Mouse (Mus musculus): ENCODE measurements at regions not wholly inside any gene's neighbourhood (a gene's known extent, or its start where the extent isn't known, plus 50 kb on each side); places are given as distances from the start of the nearest gene placed in this dataset.

- TF ChIP-seq POLR2A (IDR thresholded peaks at IDR 0.05; ENCODE audit: borderline replicate concordance, low read depth, low read length) (no peak), CTCF (IDR thresholded peaks at IDR 0.05; ENCODE audit: low read depth, low read length) (no peak)
- H3K4me1 ChIP-seq (ENCODE audit: control insufficient read depth, insufficient read depth, low read length) = no peaks in the 10 kb centered on the region
- no peak overlapping the region for H3K4me3 ChIP-seq (ENCODE audit: insufficient read depth, low read length)
- H3K27ac ChIP-seq (ENCODE audit: insufficient read depth, low read depth, low read length) = no peak overlapping the region
Observed at GRCm38 (mm10) chr6:51697754-51698153, 174.1 kb downstream of the Snx10 start.

- TF ChIP-seq CTCF (IDR thresholded peaks at IDR 0.05; ENCODE audit: low read depth, low read length) (no peak), POLR2A (IDR thresholded peaks at IDR 0.05; ENCODE audit: borderline replicate concordance, low read depth, low read length) (no peak)
- H3K4me1 ChIP-seq (ENCODE audit: control insufficient read depth, insufficient read depth, low read length) = no peaks in the 10 kb centered on the region
- no peak overlapping the region for H3K27ac ChIP-seq (ENCODE audit: insufficient read depth, low read depth, low read length)
Observed at GRCm38 (mm10) chr6:51698244-51698643, 174.5 kb downstream of the Snx10 start.

GRCm38 (mm10) chr6:51701253-51702020 is 177.7 kb downstream of the Snx10 start:
- Histone ChIP-seq H3K4me3 (ENCODE audit: insufficient read depth, low read length) (no peak overlapping the region), H3K27ac (ENCODE audit: insufficient read depth, low read depth, low read length) (no peak overlapping the region), H3K4me1 (ENCODE audit: control insufficient read depth, insufficient read depth, low read length) (no peaks in the 10 kb centered on the region)
- TF ChIP-seq CTCF (IDR thresholded peaks at IDR 0.05; ENCODE audit: low read depth, low read length) = no peak
- TF ChIP-seq POLR2A (IDR thresholded peaks at IDR 0.05; ENCODE audit: borderline replicate concordance, low read depth, low read length) = no peak

More at GRCm38 (mm10) chr6:51698244-51698643, 174.5 kb downstream of the Snx10 start:
- H3K4me3 ChIP-seq (ENCODE audit: insufficient read depth, low read length) = no peak overlapping the region

GRCm38 (mm10) chr6:51702456-51703171 is 178.9 kb downstream of the Snx10 start:
- Histone ChIP-seq H3K4me1 (ENCODE audit: control insufficient read depth, insufficient read depth, low read length) (no peaks in the 10 kb centered on the region), H3K4me3 (ENCODE audit: insufficient read depth, low read length) (no peak overlapping the region), H3K27ac (ENCODE audit: insufficient read depth, low read depth, low read length) (no peak overlapping the region)
- TF ChIP-seq CTCF (IDR thresholded peaks at IDR 0.05; ENCODE audit: low read depth, low read length) (no peak), POLR2A (IDR thresholded peaks at IDR 0.05; ENCODE audit: borderline replicate concordance, low read depth, low read length) (no peak)

- Histone ChIP-seq H3K4me1 (ENCODE audit: control insufficient read depth, insufficient read depth, low read length) (no peaks in the 10 kb centered on the region), H3K27ac (ENCODE audit: insufficient read depth, low read depth, low read length) (no peak overlapping the region), H3K4me3 (ENCODE audit: insufficient read depth, low read length) (no peak overlapping the region)
- TF ChIP-seq POLR2A (IDR thresholded peaks at IDR 0.05; ENCODE audit: borderline replicate concordance, low read depth, low read length) = no peak
- TF ChIP-seq CTCF (IDR thresholded peaks at IDR 0.05; ENCODE audit: low read depth, low read length) = no peak
Observed at GRCm38 (mm10) chr6:51708011-51708410, 184.3 kb downstream of the Snx10 start.

GRCm38 (mm10) chr6:51708668-51709339 is 185.1 kb downstream of the Snx10 start:
- Histone ChIP-seq H3K4me3 (ENCODE audit: insufficient read depth, low read length) (no peak overlapping the region), H3K27ac (ENCODE audit: insufficient read depth, low read depth, low read length) (no peak overlapping the region), H3K4me1 (ENCODE audit: control insufficient read depth, insufficient read depth, low read length) (no peaks in the 10 kb centered on the region)
- TF ChIP-seq CTCF (IDR thresholded peaks at IDR 0.05; ENCODE audit: low read depth, low read length) (no peak), POLR2A (IDR thresholded peaks at IDR 0.05; ENCODE audit: borderline replicate concordance, low read depth, low read length) (no peak)

GRCm38 (mm10) chr6:51709340-51710067 is 185.8 kb downstream of the Snx10 start:
- H3K4me1 ChIP-seq (ENCODE audit: control insufficient read depth, insufficient read depth, low read length) = no peaks in the 10 kb centered on the region
- TF ChIP-seq POLR2A (IDR thresholded peaks at IDR 0.05; ENCODE audit: borderline replicate concordance, low read depth, low read length) = no peak
- no peak for TF ChIP-seq CTCF (IDR thresholded peaks at IDR 0.05; ENCODE audit: low read depth, low read length)
- no peak overlapping the region for H3K27ac ChIP-seq (ENCODE audit: insufficient read depth, low read depth, low read length)
- no peak overlapping the region for H3K4me3 ChIP-seq (ENCODE audit: insufficient read depth, low read length)

- TF ChIP-seq POLR2A (IDR thresholded peaks at IDR 0.05; ENCODE audit: borderline replicate concordance, low read depth, low read length) = no peak
- no peak for TF ChIP-seq CTCF (IDR thresholded peaks at IDR 0.05; ENCODE audit: low read depth, low read length)
- Histone ChIP-seq H3K4me1 (ENCODE audit: control insufficient read depth, insufficient read depth, low read length) (no peaks in the 10 kb centered on the region), H3K4me3 (ENCODE audit: insufficient read depth, low read length) (no peak overlapping the region), H3K27ac (ENCODE audit: insufficient read depth, low read depth, low read length) (no peak overlapping the region)
Observed at GRCm38 (mm10) chr6:51710153-51710552, 186.5 kb downstream of the Snx10 start.

- no peaks in the 10 kb centered on the region for H3K4me1 ChIP-seq (ENCODE audit: control insufficient read depth, insufficient read depth, low read length)
- no peak overlapping the region for H3K27ac ChIP-seq (ENCODE audit: insufficient read depth, low read depth, low read length)
- no peak for TF ChIP-seq POLR2A (IDR thresholded peaks at IDR 0.05; ENCODE audit: borderline replicate concordance, low read depth, low read length)
- TF ChIP-seq CTCF (IDR thresholded peaks at IDR 0.05; ENCODE audit: low read depth, low read length) = no peak
- no peak overlapping the region for H3K4me3 ChIP-seq (ENCODE audit: insufficient read depth, low read length)
Observed at GRCm38 (mm10) chr6:51710926-51711615, 187.4 kb downstream of the Snx10 start.

Data from bone marrow macrophage, adult 2 months (primary cell).